Mouse (Mus musculus): ENCODE data around the gene Gpcpd1. TPM values are rescaled to one million over a fixed set of nuclear protein-coding genes. Genes with fewer than 3 reads are reported as not detected.

Gpcpd1 gene
- polyA plus RNA-seq, 1 experiment from 2014 or later = 47.4 TPM

DNA sequence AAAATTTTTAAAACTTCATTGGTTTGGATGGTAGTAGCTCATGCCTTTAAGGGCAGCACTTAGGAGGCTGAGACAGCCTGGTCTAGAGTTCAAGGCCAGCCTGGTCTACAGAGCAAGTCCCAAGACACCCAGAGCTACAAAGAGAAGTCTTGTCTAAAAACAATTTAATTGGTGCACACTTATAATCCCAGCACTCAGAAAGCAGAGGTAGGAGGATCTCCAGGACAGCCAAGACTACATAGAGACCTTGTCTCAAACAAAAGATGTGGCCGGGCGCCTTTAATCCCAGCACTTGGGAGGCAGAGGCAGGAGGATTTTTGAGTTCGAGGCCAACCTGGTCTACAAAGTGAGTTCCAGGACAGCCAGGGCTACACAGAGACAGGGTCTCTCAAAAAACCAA lies 14.9 kb downstream of the Gpcpd1 start:
- WGBS = 98% methylated on average over 3 of the region's 3 CpGs
- no peaks in the 10 kb centered on the region for H3K9me3 ChIP-seq (ENCODE audit: control insufficient read depth, low read depth, low read length)
- H3K36me3 ChIP-seq (ENCODE audit: control insufficient read depth, insufficient read depth, low read length) = peaks cover 11% of the 10 kb centered on the region; the same call in 1 of the 2 replicates
- peaks cover 16% of the 10 kb centered on the region; the same call in 1 of the 2 replicates for H3K4me1 ChIP-seq (ENCODE audit: control insufficient read depth, insufficient read depth, low read length)
- H3K4me3 ChIP-seq (ENCODE audit: low read depth, low read length) = no peak overlapping the region
- no peak overlapping the region for H3K27ac ChIP-seq (ENCODE audit: low read length)
- no peaks in the 10 kb centered on the region for H3K27me3 ChIP-seq (ENCODE audit: control insufficient read depth, insufficient read depth, low read length)
- no peak for ATAC-seq (ENCODE audit: insufficient number of reproducible peaks, insufficient read depth, low FRiP score, low read depth)
- no peak overlapping the region for H3K9ac ChIP-seq (replicated peaks; ENCODE audit: low read depth, low read length)
- no peak overlapping the region for H3K4me2 ChIP-seq (replicated peaks; ENCODE audit: low read depth, low read length)

DNA sequence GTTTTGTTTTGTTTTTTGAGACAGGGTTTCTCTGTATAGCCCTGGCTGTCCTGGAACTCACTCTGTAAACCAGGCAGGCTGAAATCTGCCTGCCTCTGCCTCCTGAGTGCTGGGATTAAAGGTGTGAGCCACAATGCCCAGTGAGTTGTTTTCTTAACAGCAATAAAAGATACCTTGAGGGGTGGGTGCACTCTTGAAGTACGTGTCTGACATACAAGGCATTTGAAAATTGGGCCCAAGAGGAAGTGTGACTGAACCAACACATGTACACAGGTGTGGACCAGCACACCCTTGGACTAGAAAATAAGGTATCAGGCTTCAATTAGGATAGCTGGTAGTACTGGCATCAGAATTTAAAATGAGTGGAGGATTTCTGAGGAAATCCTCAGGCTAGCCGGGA lies 16.2 kb downstream of the Gpcpd1 start:
- 91% methylated on average over 2 of the region's 2 CpGs for WGBS
- Histone ChIP-seq H3K4me1 (ENCODE audit: control insufficient read depth, insufficient read depth, low read length) (peaks cover 11% of the 10 kb centered on the region; the same call in 1 of the 2 replicates), H3K9ac (replicated peaks; ENCODE audit: low read depth, low read length) (no peak overlapping the region), H3K27ac (ENCODE audit: low read length) (no peak overlapping the region), H3K4me2 (replicated peaks; ENCODE audit: low read depth, low read length) (no peak overlapping the region), H3K9me3 (ENCODE audit: control insufficient read depth, low read depth, low read length) (no peaks in the 10 kb centered on the region), H3K4me3 (ENCODE audit: low read depth, low read length) (no peak overlapping the region), H3K36me3 (ENCODE audit: control insufficient read depth, insufficient read depth, low read length) (peaks cover 11% of the 10 kb centered on the region; the same call in 1 of the 2 replicates), H3K27me3 (ENCODE audit: control insufficient read depth, insufficient read depth, low read length) (no peaks in the 10 kb centered on the region)
- ATAC-seq (ENCODE audit: insufficient number of reproducible peaks, insufficient read depth, low FRiP score, low read depth) = no peak

DNA sequence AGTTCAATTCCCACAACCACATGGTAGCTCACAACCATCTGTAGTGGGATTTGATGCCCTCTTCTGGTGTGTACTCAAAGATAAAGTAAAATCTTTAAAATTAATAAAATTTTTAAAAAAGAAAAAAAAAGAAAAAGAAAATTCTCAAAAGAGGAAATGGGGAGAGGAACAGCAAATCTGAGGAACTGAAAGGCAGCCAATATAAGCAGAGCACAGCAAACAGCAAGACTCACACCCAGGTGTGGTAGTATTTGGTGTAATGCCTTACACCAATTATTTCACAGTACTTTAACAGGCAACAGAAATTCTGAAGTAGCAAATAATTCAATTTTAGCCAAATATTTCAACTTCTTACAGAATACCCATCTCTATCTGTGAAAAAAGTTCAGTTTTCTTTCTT lies 16.7 kb downstream of the Gpcpd1 start:
- H3K4me1 ChIP-seq (ENCODE audit: control insufficient read depth, insufficient read depth, low read length) = peaks cover 8% of the 10 kb centered on the region; the same call in 1 of the 2 replicates
- H3K4me3 ChIP-seq (ENCODE audit: low read depth, low read length) = no peak overlapping the region
- no peaks in the 10 kb centered on the region for H3K9me3 ChIP-seq (ENCODE audit: control insufficient read depth, low read depth, low read length)
- no peaks in the 10 kb centered on the region for H3K27me3 ChIP-seq (ENCODE audit: control insufficient read depth, insufficient read depth, low read length)
- no peak overlapping the region for H3K27ac ChIP-seq (ENCODE audit: low read length)
- no peak overlapping the region for H3K9ac ChIP-seq (replicated peaks; ENCODE audit: low read depth, low read length)
- peaks cover 11% of the 10 kb centered on the region; the same call in 1 of the 2 replicates for H3K36me3 ChIP-seq (ENCODE audit: control insufficient read depth, insufficient read depth, low read length)
- no peak overlapping the region for H3K4me2 ChIP-seq (replicated peaks; ENCODE audit: low read depth, low read length)
- ATAC-seq (ENCODE audit: insufficient number of reproducible peaks, insufficient read depth, low FRiP score, low read depth) = no peak

DNA sequence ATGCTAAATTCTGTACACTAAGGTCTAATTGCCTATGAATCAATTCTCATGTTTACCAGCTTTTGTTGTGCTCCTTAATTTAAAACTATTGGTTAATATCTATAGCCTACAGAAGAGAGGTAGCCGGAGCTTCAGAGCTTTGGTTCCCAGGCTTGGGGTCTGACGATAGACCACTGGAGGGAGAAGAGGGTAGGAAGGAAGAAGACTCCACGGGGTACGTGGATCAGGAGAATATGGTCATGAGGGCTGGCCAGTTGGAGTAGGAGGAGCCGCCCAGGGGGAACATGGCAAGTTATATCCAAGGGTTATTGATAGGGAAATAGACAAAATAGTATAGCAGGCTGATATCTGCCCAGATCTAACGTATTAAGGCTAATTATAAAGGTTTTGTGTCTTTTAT lies 17.8 kb downstream of the Gpcpd1 start:
- no peaks in the 10 kb centered on the region for H3K27me3 ChIP-seq (ENCODE audit: control insufficient read depth, insufficient read depth, low read length)
- no peak overlapping the region for H3K4me2 ChIP-seq (replicated peaks; ENCODE audit: low read depth, low read length)
- WGBS = 95% methylated on average over 6 of the region's 6 CpGs
- no peak overlapping the region for H3K9ac ChIP-seq (replicated peaks; ENCODE audit: low read depth, low read length)
- no peaks in the 10 kb centered on the region for H3K4me1 ChIP-seq (ENCODE audit: control insufficient read depth, insufficient read depth, low read length)
- peaks cover 13% of the 10 kb centered on the region; the same call in 1 of the 2 replicates for H3K36me3 ChIP-seq (ENCODE audit: control insufficient read depth, insufficient read depth, low read length)
- no peak overlapping the region for H3K27ac ChIP-seq (ENCODE audit: low read length)
- ATAC-seq (ENCODE audit: insufficient number of reproducible peaks, insufficient read depth, low FRiP score, low read depth) = no peak
- H3K4me3 ChIP-seq (ENCODE audit: low read depth, low read length) = no peak overlapping the region
- H3K9me3 ChIP-seq (ENCODE audit: control insufficient read depth, low read depth, low read length) = no peaks in the 10 kb centered on the region

DNA sequence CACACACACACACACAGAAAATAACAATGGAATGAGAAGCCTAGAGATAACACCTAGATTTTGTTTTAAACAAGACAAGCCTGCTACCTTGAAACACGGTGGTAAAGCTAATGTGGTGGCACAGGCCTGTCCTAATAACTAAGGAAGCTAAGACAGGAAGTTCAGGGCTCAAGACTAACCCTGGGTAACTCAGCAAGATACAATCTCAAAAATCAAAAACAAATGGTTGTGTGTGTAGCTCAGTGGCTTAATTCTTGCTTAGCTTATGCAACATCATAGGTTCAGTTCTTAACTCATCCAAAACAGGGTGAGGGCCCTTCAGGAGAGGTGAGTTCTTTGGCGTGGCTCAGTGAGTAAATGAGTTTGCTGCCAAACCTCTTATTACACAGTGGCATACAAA lies 20.1 kb downstream of the Gpcpd1 start:
- Histone ChIP-seq H3K4me2 (replicated peaks; ENCODE audit: low read depth, low read length) (no peak overlapping the region), H3K9ac (replicated peaks; ENCODE audit: low read depth, low read length) (no peak overlapping the region), H3K4me3 (ENCODE audit: low read depth, low read length) (no peak overlapping the region), H3K36me3 (ENCODE audit: control insufficient read depth, insufficient read depth, low read length) (peaks cover 22% of the 10 kb centered on the region), H3K27ac (ENCODE audit: low read length) (no peak overlapping the region), H3K9me3 (ENCODE audit: control insufficient read depth, low read depth, low read length) (no peaks in the 10 kb centered on the region), H3K4me1 (ENCODE audit: control insufficient read depth, insufficient read depth, low read length) (no peaks in the 10 kb centered on the region), H3K27me3 (ENCODE audit: control insufficient read depth, insufficient read depth, low read length) (no peaks in the 10 kb centered on the region)
- ATAC-seq (ENCODE audit: insufficient number of reproducible peaks, insufficient read depth, low FRiP score, low read depth) = no peak
- WGBS = 94% methylated on average over 2 of the region's 2 CpGs

DNA sequence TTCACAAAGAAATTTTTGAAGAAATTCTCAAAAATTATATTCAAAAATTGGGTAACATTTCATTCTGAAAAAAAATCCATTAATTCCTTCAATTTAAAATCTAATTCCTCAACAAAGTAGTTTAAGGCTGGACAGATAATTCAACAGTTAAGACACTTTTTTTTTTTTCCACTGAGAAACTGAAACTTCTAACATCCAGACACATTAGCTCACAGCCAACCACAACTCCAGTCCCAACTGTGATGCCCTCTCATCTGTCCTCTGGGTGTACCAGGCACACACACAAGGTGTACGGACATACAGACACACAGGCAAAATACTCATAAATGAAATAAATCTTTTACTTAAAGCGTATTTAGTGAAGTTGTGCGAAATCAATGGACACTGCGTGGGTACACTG lies 25.7 kb downstream of the Gpcpd1 start:
- Histone ChIP-seq H3K9ac (replicated peaks; ENCODE audit: low read depth, low read length) (no peak overlapping the region), H3K27ac (ENCODE audit: low read length) (no peak overlapping the region), H3K9me3 (ENCODE audit: control insufficient read depth, low read depth, low read length) (no peaks in the 10 kb centered on the region), H3K4me2 (replicated peaks; ENCODE audit: low read depth, low read length) (no peak overlapping the region), H3K4me3 (ENCODE audit: low read depth, low read length) (no peak overlapping the region), H3K36me3 (ENCODE audit: control insufficient read depth, insufficient read depth, low read length) (peaks cover 10% of the 10 kb centered on the region), H3K4me1 (ENCODE audit: control insufficient read depth, insufficient read depth, low read length) (no peaks in the 10 kb centered on the region), H3K27me3 (ENCODE audit: control insufficient read depth, insufficient read depth, low read length) (no peaks in the 10 kb centered on the region)
- WGBS = 97% methylated on average over 4 of the region's 4 CpGs
- no peak for ATAC-seq (ENCODE audit: insufficient number of reproducible peaks, insufficient read depth, low FRiP score, low read depth)

DNA sequence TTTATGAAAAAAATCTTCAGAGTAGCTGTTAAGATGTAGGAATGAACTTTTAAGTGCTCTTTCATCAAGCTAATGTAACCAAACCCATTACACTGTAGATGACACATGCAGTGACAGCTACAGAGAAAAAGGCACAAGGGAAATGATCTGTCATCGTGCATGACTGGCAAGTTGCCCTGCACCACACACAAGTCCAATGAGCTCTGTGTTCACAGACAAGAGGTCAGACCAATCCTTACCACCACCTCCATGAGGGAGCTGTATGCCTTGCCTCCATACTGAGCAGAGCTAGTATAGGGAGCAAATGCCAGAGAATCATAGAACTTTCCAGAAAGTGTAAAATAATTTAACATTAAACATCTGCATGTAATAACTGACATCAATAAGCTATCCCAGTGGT lies 59.7 kb downstream of the Gpcpd1 start:
- H3K27ac ChIP-seq (ENCODE audit: low read length) = no peak overlapping the region
- WGBS = 71% methylated on average over 1 of the region's 1 CpGs
- H3K9me3 ChIP-seq (ENCODE audit: control insufficient read depth, low read depth, low read length) = no peaks in the 10 kb centered on the region
- H3K4me2 ChIP-seq (replicated peaks; ENCODE audit: low read depth, low read length) = no peak overlapping the region
- no peaks in the 10 kb centered on the region for H3K4me1 ChIP-seq (ENCODE audit: control insufficient read depth, insufficient read depth, low read length)
- no peak for ATAC-seq (ENCODE audit: insufficient number of reproducible peaks, insufficient read depth, low FRiP score, low read depth)
- H3K4me3 ChIP-seq (ENCODE audit: low read depth, low read length) = no peak overlapping the region
- H3K9ac ChIP-seq (replicated peaks; ENCODE audit: low read depth, low read length) = no peak overlapping the region
- peaks cover 9% of the 10 kb centered on the region for H3K36me3 ChIP-seq (ENCODE audit: control insufficient read depth, insufficient read depth, low read length)
- H3K27me3 ChIP-seq (ENCODE audit: control insufficient read depth, insufficient read depth, low read length) = no peaks in the 10 kb centered on the region

DNA sequence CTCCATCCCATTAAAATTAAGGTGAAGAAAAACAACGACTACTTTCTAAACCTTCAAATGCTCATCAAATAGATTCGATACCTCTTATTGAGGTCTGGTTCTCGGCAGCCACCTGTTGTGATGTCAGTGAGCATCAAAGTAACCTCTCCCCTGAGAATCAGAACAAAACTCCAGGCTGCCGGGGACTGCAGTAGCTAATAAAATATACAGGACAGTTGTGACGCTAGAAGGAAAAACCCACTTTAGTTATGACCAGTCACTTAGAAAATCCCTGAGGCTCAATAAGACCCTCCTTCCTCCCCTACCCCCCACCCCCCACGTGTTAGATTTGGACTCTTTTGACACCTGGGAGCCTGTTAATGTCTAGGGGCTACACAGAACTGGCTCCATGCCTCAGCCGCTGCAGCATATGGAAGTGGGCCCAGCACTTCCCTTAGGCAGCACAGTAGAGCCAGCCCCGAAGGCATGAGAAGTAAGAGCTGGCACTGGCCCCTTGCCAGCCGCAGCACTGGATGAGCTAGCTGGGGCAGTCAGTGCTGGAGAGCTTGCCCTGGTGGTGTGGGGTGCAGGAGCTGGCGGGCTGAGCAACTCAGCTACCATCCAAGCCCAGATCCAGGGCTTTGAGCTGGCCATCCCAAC lies 60.5 kb downstream of the Gpcpd1 start:
- Histone ChIP-seq H3K4me3 (ENCODE audit: low read depth, low read length) (no peak overlapping the region), H3K4me2 (replicated peaks; ENCODE audit: low read depth, low read length) (no peak overlapping the region), H3K27me3 (ENCODE audit: control insufficient read depth, insufficient read depth, low read length) (no peaks in the 10 kb centered on the region), H3K27ac (ENCODE audit: low read length) (no peak overlapping the region), H3K36me3 (ENCODE audit: control insufficient read depth, insufficient read depth, low read length) (peaks cover 9% of the 10 kb centered on the region), H3K9ac (replicated peaks; ENCODE audit: low read depth, low read length) (no peak overlapping the region), H3K4me1 (ENCODE audit: control insufficient read depth, insufficient read depth, low read length) (no peaks in the 10 kb centered on the region), H3K9me3 (ENCODE audit: control insufficient read depth, low read depth, low read length) (no peaks in the 10 kb centered on the region)
- ATAC-seq (ENCODE audit: insufficient number of reproducible peaks, insufficient read depth, low FRiP score, low read depth) = no peak
- 72% methylated on average over 10 of the region's 10 CpGs for WGBS

DNA sequence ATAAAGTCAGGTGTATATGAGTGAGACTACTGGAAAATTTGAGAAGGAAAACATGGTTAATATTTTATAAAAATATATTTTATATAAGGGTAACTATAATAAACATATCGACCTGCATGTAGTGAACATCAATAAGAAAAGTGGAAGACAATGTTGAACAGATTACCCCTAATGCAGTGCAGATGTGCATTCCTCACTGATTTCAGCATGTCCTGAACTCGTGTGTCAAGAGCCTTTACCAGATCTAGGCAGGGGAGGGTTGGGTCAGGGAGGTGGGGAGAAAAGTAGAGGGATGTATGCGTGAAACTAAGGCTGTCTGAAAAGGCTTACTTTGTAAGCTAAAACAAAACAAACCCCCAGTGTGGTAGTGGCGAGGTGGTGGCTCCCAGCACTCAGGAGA lies 61.4 kb downstream of the Gpcpd1 start:
- H3K36me3 ChIP-seq (ENCODE audit: control insufficient read depth, insufficient read depth, low read length) = peaks cover 8% of the 10 kb centered on the region
- H3K9ac ChIP-seq (replicated peaks; ENCODE audit: low read depth, low read length) = no peak overlapping the region
- 50% methylated on average over 4 of the region's 4 CpGs for WGBS
- H3K4me1 ChIP-seq (ENCODE audit: control insufficient read depth, insufficient read depth, low read length) = no peaks in the 10 kb centered on the region
- ATAC-seq (ENCODE audit: insufficient number of reproducible peaks, insufficient read depth, low FRiP score, low read depth) = no peak
- no peak overlapping the region for H3K4me2 ChIP-seq (replicated peaks; ENCODE audit: low read depth, low read length)
- no peaks in the 10 kb centered on the region for H3K27me3 ChIP-seq (ENCODE audit: control insufficient read depth, insufficient read depth, low read length)
- no peaks in the 10 kb centered on the region for H3K9me3 ChIP-seq (ENCODE audit: control insufficient read depth, low read depth, low read length)
- H3K4me3 ChIP-seq (ENCODE audit: low read depth, low read length) = no peak overlapping the region
- no peak overlapping the region for H3K27ac ChIP-seq (ENCODE audit: low read length)
